Mouse (Mus musculus) stomach, embryonic 14.5 days (tissue): Measurements from ENCODE around the gene Ankrd54. TPM values are rescaled to one million over a fixed set of nuclear protein-coding genes. Genes with fewer than 3 reads are reported as not detected.

Experiments used
- ATAC-seq: fragments of 200-750 bp; cut with Nextera tagmentation; 2 replicates; pipeline ENCODE4 v1.8.0; 2017; ENCODE audit warnings: low read depth, moderate TSS enrichment; ENCODE audit not compliant: insufficient number of reproducible peaks, insufficient read depth, low FRiP score
- H3K27ac ChIP-seq: fragments of 300-500 bp; sonication (generic); 2 replicates; pipeline ENCODE4 v1.5.1; 2014; ENCODE audit warnings: mild to moderate bottlenecking, low read length, moderate library complexity, mixed read lengths
- H3K27me3 ChIP-seq: fragments of 300-500 bp; sonication (generic); 2 replicates; pipeline ENCODE4 v1.6.1; 2014; ENCODE audit warnings: low read length, control low read depth, mixed read lengths; ENCODE audit not compliant: control insufficient read depth, insufficient read depth
- H3K36me3 ChIP-seq: fragments of 300-500 bp; sonication (generic); 2 replicates; pipeline ENCODE4 v1.6.1; 2014; ENCODE audit warnings: mild to moderate bottlenecking, control low read depth, low read length, moderate library complexity, mixed read lengths; ENCODE audit not compliant: control insufficient read depth, insufficient read depth
- H3K4me1 ChIP-seq: fragments of 300-500 bp; sonication (generic); 2 replicates; pipeline ENCODE4 v1.6.1; 2014; ENCODE audit warnings: low read length, control low read depth, mixed read lengths; ENCODE audit not compliant: control insufficient read depth, insufficient read depth
- H3K4me2 ChIP-seq: fragments of 300-500 bp; sonication (generic); replicated peaks from 2 replicates; pipeline ENCODE4 v1.6.1; 2014; ENCODE audit warnings: low read depth, low read length, control low read depth
- H3K4me3 ChIP-seq: fragments of 300-500 bp; sonication (generic); 2 replicates; pipeline ENCODE4 v1.5.1; 2014; ENCODE audit warnings: low read depth, low read length, control low read depth
- H3K9ac ChIP-seq: fragments of 300-500 bp; sonication (generic); replicated peaks from 2 replicates; pipeline ENCODE4 v1.6.1; 2014; ENCODE audit warnings: low read depth, mild to moderate bottlenecking, control low read depth, low read length, moderate library complexity, mixed read lengths
- H3K9me3 ChIP-seq: fragments of 300-500 bp; sonication (generic); 2 replicates; pipeline ENCODE4 v1.6.1; 2016; ENCODE audit warnings: low read depth, low read length, control low read depth; ENCODE audit not compliant: control insufficient read depth
- WGBS: fragments of 180-500 bp; shearing (Covaris S2); extraction: QIAGEN DNeasy Blood & Tissue Kit; methylation state at CpG from one replicate; pipeline ENCODE4 v1.1.7; 2014; 5-methylcytosine and 5-hydroxymethylcytosine counted together
- polyA plus RNA-seq: library from polyadenylated mRNA; unstranded; fragments of >200 nt; fragmentation: Nextera tagmentation; extraction: Ambion mirVana; gene quantifications from 2 replicates; pipeline ENCODE4 v1.2.1, GENCODE M21; 2014

Gene Ankrd54
- polyA plus RNA-seq, 1 experiment from 2014 or later = 44.1 TPM

- Histone ChIP-seq H3K4me3 (no peak overlapping the region), H3K4me1 (peaks cover 15% of the 10 kb centered on the region), H3K9me3 (no peaks in the 10 kb centered on the region), H3K27ac (peak overlapping the region; percentile 84; the same call in 1 of the 2 replicates), H3K9ac (no peak overlapping the region), H3K27me3 (no peaks in the 10 kb centered on the region), H3K36me3 (peaks cover 34% of the 10 kb centered on the region), H3K4me2 (no peak overlapping the region)
- no peak for ATAC-seq
- 62% methylated on average over 3 of the region's 3 CpGs for WGBS
Measured at GRCm38 (mm10) chr15:79096556-79096955, 33.9 kb upstream of the Ankrd54 start.

- no peak overlapping the region for H3K4me3 ChIP-seq
- no peak overlapping the region for H3K4me2 ChIP-seq
- 89% methylated on average over 5 of the region's 5 CpGs for WGBS
- no peak for ATAC-seq
- no peaks in the 10 kb centered on the region for H3K27me3 ChIP-seq
- no peak overlapping the region for H3K9ac ChIP-seq
- H3K27ac ChIP-seq = no peak overlapping the region
- H3K4me1 ChIP-seq = peaks cover 12% of the 10 kb centered on the region
- no peaks in the 10 kb centered on the region for H3K9me3 ChIP-seq
- H3K36me3 ChIP-seq = peaks cover 44% of the 10 kb centered on the region
Measured at GRCm38 (mm10) chr15:79095483-79095882, 32.8 kb upstream of the Ankrd54 start.

- H3K4me2 ChIP-seq = no peak overlapping the region
- peaks cover 12% of the 10 kb centered on the region for H3K4me1 ChIP-seq
- H3K27ac ChIP-seq = peak overlapping the region; percentile 71; the same call in 1 of the 2 replicates
- no peak overlapping the region for H3K4me3 ChIP-seq
- H3K36me3 ChIP-seq = peaks cover 61% of the 10 kb centered on the region
- 43% methylated on average over 7 of the region's 7 CpGs for WGBS
- no peak overlapping the region for H3K9ac ChIP-seq
- H3K9me3 ChIP-seq = no peaks in the 10 kb centered on the region
- 0 out of 2 replicates have a peak, but pooled peaks have one; percentile 35 for ATAC-seq
- H3K27me3 ChIP-seq = no peaks in the 10 kb centered on the region
Measured at GRCm38 (mm10) chr15:79093083-79093839, 30.6 kb upstream of the Ankrd54 start.

GRCm38 (mm10) chr15:79092284-79092683 lies 29.6 kb upstream of the Ankrd54 start:
- Histone ChIP-seq H3K27me3 (no peaks in the 10 kb centered on the region), H3K36me3 (peaks cover 61% of the 10 kb centered on the region), H3K27ac (no peak overlapping the region), H3K4me1 (peaks cover 6% of the 10 kb centered on the region; the same call in 1 of the 2 replicates), H3K9ac (no peak overlapping the region), H3K4me3 (no peak overlapping the region), H3K9me3 (no peaks in the 10 kb centered on the region), H3K4me2 (no peak overlapping the region)
- WGBS = 87% methylated on average over 6 of the region's 6 CpGs
- no peak for ATAC-seq

GRCm38 (mm10) chr15:79079567-79079966 lies 16.9 kb upstream of the Ankrd54 start:
- Histone ChIP-seq H3K4me2 (no peak overlapping the region), H3K9ac (no peak overlapping the region), H3K4me3 (no peak overlapping the region), H3K4me1 (no peaks in the 10 kb centered on the region), H3K27ac (no peak overlapping the region), H3K27me3 (no peaks in the 10 kb centered on the region), H3K9me3 (no peaks in the 10 kb centered on the region), H3K36me3 (peaks cover 77% of the 10 kb centered on the region)
- 93% methylated on average over 7 of the region's 7 CpGs for WGBS
- ATAC-seq = no peak

GRCm38 (mm10) chr15:79075658-79076365 lies 13.1 kb upstream of the Ankrd54 start:
- H3K9me3 ChIP-seq = no peaks in the 10 kb centered on the region
- H3K36me3 ChIP-seq = peaks cover 42% of the 10 kb centered on the region
- peak overlapping the region; percentile 72; the same call in 1 of the 2 replicates for H3K27ac ChIP-seq
- ATAC-seq = no peak
- peak overlapping the region; percentile 71 for H3K4me2 ChIP-seq
- H3K27me3 ChIP-seq = no peaks in the 10 kb centered on the region
- WGBS = 32% methylated on average over 15 of the region's 15 CpGs
- peak overlapping the region; percentile 84 for H3K4me3 ChIP-seq
- peak overlapping the region; percentile 87 for H3K9ac ChIP-seq
- peaks cover 3% of the 10 kb centered on the region; the same call in 1 of the 2 replicates for H3K4me1 ChIP-seq

- peak within 1 kb of the TSS; percentile 87 for H3K9ac ChIP-seq
- peak within 1 kb of the TSS; percentile 84 for H3K4me3 ChIP-seq
- H3K4me2 ChIP-seq = peak within 1 kb of the TSS; percentile 71
- H3K9me3 ChIP-seq = no peaks in the 10 kb centered on the region
- H3K36me3 ChIP-seq = peaks cover 36% of the 10 kb centered on the region
- H3K4me1 ChIP-seq = peaks cover 3% of the 10 kb centered on the region; the same call in 1 of the 2 replicates
- ATAC-seq = peak; percentile 85
- under 1% methylated on average over 49 of the region's 49 CpGs for WGBS
- H3K27me3 ChIP-seq = no peaks in the 10 kb centered on the region
- peak within 1 kb of the TSS; percentile 72 for H3K27ac ChIP-seq
Measured at GRCm38 (mm10) chr15:79074913-79075532, 12.3 kb upstream of the Ankrd54 start, which contains the start of gene Eif3l. TSS of gene Eif3l (plus strand) at chr15:79075179.

- H3K36me3 ChIP-seq = peaks cover 31% of the 10 kb centered on the region
- peak overlapping the region; percentile 71 for H3K4me2 ChIP-seq
- peaks cover 3% of the 10 kb centered on the region; the same call in 1 of the 2 replicates for H3K4me1 ChIP-seq
- WGBS = 35% methylated on average over 10 of the region's 10 CpGs
- H3K27me3 ChIP-seq = no peaks in the 10 kb centered on the region
- H3K27ac ChIP-seq = peak overlapping the region; percentile 72
- peak overlapping the region; percentile 87; the same call in 1 of the 2 replicates for H3K9ac ChIP-seq
- no peak for ATAC-seq
- no peaks in the 10 kb centered on the region for H3K9me3 ChIP-seq
- H3K4me3 ChIP-seq = peak overlapping the region; percentile 84
Measured at GRCm38 (mm10) chr15:79074446-79074845, 11.8 kb upstream of the Ankrd54 start.
